Mouse (Mus musculus): Measurements from ENCODE around the gene Gm17509. TPM values are rescaled to one million over a fixed set of nuclear protein-coding genes. Genes with fewer than 3 reads are reported as not detected.

The Gm17509 gene
- not detected in 2 replicates for polyA plus RNA-seq (2015; fragmentation: Nextera tagmentation; extraction: Ambion mirVana)

GRCm38 (mm10) chr13:117220501-117221321 is at the start of gene Gm17509:
TSS of gene Gm17509 (minus strand) at chr13:117221075.
- Histone ChIP-seq H3K4me2 (ENCODE audit: low read depth, low read length) (peak within 1 kb of the TSS; percentile 99), H3K4me1 (ENCODE audit: control insufficient read depth, insufficient read depth, low read length) (0 out of 2 replicates have a peak, but pooled peaks cover 7% of the 10 kb centered on the region), H3K27ac (ENCODE audit: low read length) (no peak within 1 kb of the TSS), H3K9ac (ENCODE audit: low read depth, low read length) (peak within 1 kb of the TSS; percentile 64), H3K9me3 (ENCODE audit: control insufficient read depth, low read length) (no peaks in the 10 kb centered on the region), H3K4me3 (ENCODE audit: low read length) (peak within 1 kb of the TSS; percentile 66), H3K27me3 (replicated peaks; ENCODE audit: control insufficient read depth, insufficient read depth, low read length) (peaks cover 13% of the 10 kb centered on the region), H3K36me3 (ENCODE audit: control insufficient read depth, insufficient read depth, low read length) (no peaks in the 10 kb centered on the region)
- peak; percentile 85 for ATAC-seq
- WGBS: under 1% methylated on average over 66 of the region's 67 CpGs

GRCm38 (mm10) chr13:117267963-117268362 is 47.1 kb upstream of the Gm17509 start:
- H3K4me3 ChIP-seq (ENCODE audit: low read length): no peak overlapping the region
- no peak overlapping the region for H3K9ac ChIP-seq (ENCODE audit: low read depth, low read length)
- H3K4me1 ChIP-seq (ENCODE audit: control insufficient read depth, insufficient read depth, low read length): no peaks in the 10 kb centered on the region
- no peaks in the 10 kb centered on the region for H3K27me3 ChIP-seq (replicated peaks; ENCODE audit: control insufficient read depth, insufficient read depth, low read length)
- 92% methylated on average over 14 of the region's 14 CpGs for WGBS
- H3K27ac ChIP-seq (ENCODE audit: low read length): no peak overlapping the region
- H3K9me3 ChIP-seq (ENCODE audit: control insufficient read depth, low read length): no peaks in the 10 kb centered on the region
- no peak for ATAC-seq
- H3K4me2 ChIP-seq (ENCODE audit: low read depth, low read length): no peak overlapping the region
- no peaks in the 10 kb centered on the region for H3K36me3 ChIP-seq (ENCODE audit: control insufficient read depth, insufficient read depth, low read length)

GRCm38 (mm10) chr13:117266156-117266555 is 45.3 kb upstream of the Gm17509 start:
- Histone ChIP-seq H3K4me2 (ENCODE audit: low read depth, low read length) (no peak overlapping the region), H3K4me1 (ENCODE audit: control insufficient read depth, insufficient read depth, low read length) (no peaks in the 10 kb centered on the region), H3K9ac (ENCODE audit: low read depth, low read length) (no peak overlapping the region), H3K4me3 (ENCODE audit: low read length) (no peak overlapping the region), H3K9me3 (ENCODE audit: control insufficient read depth, low read length) (no peaks in the 10 kb centered on the region), H3K27me3 (replicated peaks; ENCODE audit: control insufficient read depth, insufficient read depth, low read length) (no peaks in the 10 kb centered on the region), H3K27ac (ENCODE audit: low read length) (no peak overlapping the region), H3K36me3 (ENCODE audit: control insufficient read depth, insufficient read depth, low read length) (no peaks in the 10 kb centered on the region)
- 59% methylated on average over 2 of the region's 2 CpGs for WGBS
- ATAC-seq: no peak

GRCm38 (mm10) chr13:117260704-117261103 is 39.8 kb upstream of the Gm17509 start:
- no peak for ATAC-seq

GRCm38 (mm10) chr13:117242621-117243020 is 21.7 kb upstream of the Gm17509 start:
- Histone ChIP-seq H3K4me3 (ENCODE audit: low read length) (no peak overlapping the region), H3K27ac (ENCODE audit: low read length) (no peak overlapping the region)
- 68% methylated on average over 5 of the region's 5 CpGs for WGBS

More at GRCm38 (mm10) chr13:117260704-117261103, 39.8 kb upstream of the Gm17509 start:
- H3K27me3 ChIP-seq (replicated peaks; ENCODE audit: control insufficient read depth, insufficient read depth, low read length): no peaks in the 10 kb centered on the region
- no peak overlapping the region for H3K4me3 ChIP-seq (ENCODE audit: low read length)
- 89% methylated on average over 4 of the region's 4 CpGs for WGBS
- H3K4me1 ChIP-seq (ENCODE audit: control insufficient read depth, insufficient read depth, low read length): no peaks in the 10 kb centered on the region
- no peak overlapping the region for H3K27ac ChIP-seq (ENCODE audit: low read length)
- H3K36me3 ChIP-seq (ENCODE audit: control insufficient read depth, insufficient read depth, low read length): no peaks in the 10 kb centered on the region
- no peak overlapping the region for H3K4me2 ChIP-seq (ENCODE audit: low read depth, low read length)
- no peak overlapping the region for H3K9ac ChIP-seq (ENCODE audit: low read depth, low read length)
- H3K9me3 ChIP-seq (ENCODE audit: control insufficient read depth, low read length): no peaks in the 10 kb centered on the region

GRCm38 (mm10) chr13:117242063-117242462 is 21.2 kb upstream of the Gm17509 start:
- Histone ChIP-seq H3K9ac (ENCODE audit: low read depth, low read length) (no peak overlapping the region), H3K4me2 (ENCODE audit: low read depth, low read length) (no peak overlapping the region), H3K4me1 (ENCODE audit: control insufficient read depth, insufficient read depth, low read length) (no peaks in the 10 kb centered on the region), H3K27ac (ENCODE audit: low read length) (no peak overlapping the region), H3K27me3 (replicated peaks; ENCODE audit: control insufficient read depth, insufficient read depth, low read length) (no peaks in the 10 kb centered on the region), H3K9me3 (ENCODE audit: control insufficient read depth, low read length) (no peaks in the 10 kb centered on the region), H3K4me3 (ENCODE audit: low read length) (no peak overlapping the region), H3K36me3 (ENCODE audit: control insufficient read depth, insufficient read depth, low read length) (no peaks in the 10 kb centered on the region)
- WGBS: 86% methylated on average over 3 of the region's 3 CpGs
- no peak for ATAC-seq

More at GRCm38 (mm10) chr13:117242621-117243020, 21.7 kb upstream of the Gm17509 start:
- no peak overlapping the region for H3K9ac ChIP-seq (ENCODE audit: low read depth, low read length)
- H3K4me1 ChIP-seq (ENCODE audit: control insufficient read depth, insufficient read depth, low read length): no peaks in the 10 kb centered on the region
- no peaks in the 10 kb centered on the region for H3K36me3 ChIP-seq (ENCODE audit: control insufficient read depth, insufficient read depth, low read length)
- no peaks in the 10 kb centered on the region for H3K9me3 ChIP-seq (ENCODE audit: control insufficient read depth, low read length)
- no peak overlapping the region for H3K4me2 ChIP-seq (ENCODE audit: low read depth, low read length)
- no peaks in the 10 kb centered on the region for H3K27me3 ChIP-seq (replicated peaks; ENCODE audit: control insufficient read depth, insufficient read depth, low read length)
- no peak for ATAC-seq

- no peak overlapping the region for H3K9ac ChIP-seq (ENCODE audit: low read depth, low read length)
- no peaks in the 10 kb centered on the region for H3K27me3 ChIP-seq (replicated peaks; ENCODE audit: control insufficient read depth, insufficient read depth, low read length)
- no peaks in the 10 kb centered on the region for H3K9me3 ChIP-seq (ENCODE audit: control insufficient read depth, low read length)
- H3K4me3 ChIP-seq (ENCODE audit: low read length): no peak overlapping the region
- no peak for ATAC-seq
- no peaks in the 10 kb centered on the region for H3K36me3 ChIP-seq (ENCODE audit: control insufficient read depth, insufficient read depth, low read length)
- no peaks in the 10 kb centered on the region for H3K4me1 ChIP-seq (ENCODE audit: control insufficient read depth, insufficient read depth, low read length)
- H3K4me2 ChIP-seq (ENCODE audit: low read depth, low read length): no peak overlapping the region
- 94% methylated on average over 4 of the region's 4 CpGs for WGBS
- H3K27ac ChIP-seq (ENCODE audit: low read length): no peak overlapping the region
These were observed 16.2 kb upstream of the Gm17509 start for GRCm38 (mm10) chr13:117237111-117237510.

GRCm38 (mm10) chr13:117235530-117236212 is 14.8 kb upstream of the Gm17509 start:
- Histone ChIP-seq H3K4me3 (ENCODE audit: low read length) (no peak overlapping the region), H3K27ac (ENCODE audit: low read length) (no peak overlapping the region), H3K4me1 (ENCODE audit: control insufficient read depth, insufficient read depth, low read length) (no peaks in the 10 kb centered on the region), H3K36me3 (ENCODE audit: control insufficient read depth, insufficient read depth, low read length) (no peaks in the 10 kb centered on the region), H3K4me2 (ENCODE audit: low read depth, low read length) (no peak overlapping the region), H3K9me3 (ENCODE audit: control insufficient read depth, low read length) (no peaks in the 10 kb centered on the region), H3K27me3 (replicated peaks; ENCODE audit: control insufficient read depth, insufficient read depth, low read length) (no peaks in the 10 kb centered on the region), H3K9ac (ENCODE audit: low read depth, low read length) (no peak overlapping the region)
- 38% methylated on average over 11 of the region's 11 CpGs for WGBS
- peak; percentile 62; the same call in 1 of the 2 replicates for ATAC-seq

GRCm38 (mm10) chr13:117234486-117234885 is 13.6 kb upstream of the Gm17509 start:
- ATAC-seq: no peak
- Histone ChIP-seq H3K27ac (ENCODE audit: low read length) (no peak overlapping the region), H3K4me1 (ENCODE audit: control insufficient read depth, insufficient read depth, low read length) (no peaks in the 10 kb centered on the region), H3K9ac (ENCODE audit: low read depth, low read length) (no peak overlapping the region), H3K27me3 (replicated peaks; ENCODE audit: control insufficient read depth, insufficient read depth, low read length) (no peaks in the 10 kb centered on the region), H3K4me3 (ENCODE audit: low read length) (no peak overlapping the region), H3K36me3 (ENCODE audit: control insufficient read depth, insufficient read depth, low read length) (no peaks in the 10 kb centered on the region), H3K4me2 (ENCODE audit: low read depth, low read length) (no peak overlapping the region), H3K9me3 (ENCODE audit: control insufficient read depth, low read length) (no peaks in the 10 kb centered on the region)
- WGBS: 78% methylated on average over 7 of the region's 7 CpGs

Measured in intestine, embryonic 16.5 days (tissue).